Mouse (Mus musculus): ENCODE results near the gene Ttc7.

Gene Ttc7

GRCm38 (mm10) chr17:87282007-87282705, 530 bp upstream of the Ttc7 start:
- TF ChIP-seq GATA4 (IDR thresholded peaks at IDR 0.05; ENCODE audit: insufficient replicate concordance, low read length) = peak; percentile 8; the same call in 1 of the 2 replicates

- no peak for TF ChIP-seq GATA4 (IDR thresholded peaks at IDR 0.05; ENCODE audit: insufficient replicate concordance, low read length)
Measured at GRCm38 (mm10) chr17:87283055-87283754, 519 bp downstream of the Ttc7 start.

- TF ChIP-seq GATA4 (IDR thresholded peaks at IDR 0.05; ENCODE audit: insufficient replicate concordance, low read length) = no peak
Measured at GRCm38 (mm10) chr17:87283755-87284481, 1.2 kb downstream of the Ttc7 start.

GRCm38 (mm10) chr17:87284482-87285040, 1.9 kb downstream of the Ttc7 start:
- no peak for TF ChIP-seq GATA4 (IDR thresholded peaks at IDR 0.05; ENCODE audit: insufficient replicate concordance, low read length)

GRCm38 (mm10) chr17:87285731-87286465, 3.2 kb downstream of the Ttc7 start:
- no peak for TF ChIP-seq GATA4 (IDR thresholded peaks at IDR 0.05; ENCODE audit: insufficient replicate concordance, low read length)

GRCm38 (mm10) chr17:87286481-87287143, 3.9 kb downstream of the Ttc7 start:
- TF ChIP-seq GATA4 (IDR thresholded peaks at IDR 0.05; ENCODE audit: insufficient replicate concordance, low read length) = no peak

GRCm38 (mm10) chr17:87287197-87287777, 4.6 kb downstream of the Ttc7 start:
- TF ChIP-seq GATA4 (IDR thresholded peaks at IDR 0.05; ENCODE audit: insufficient replicate concordance, low read length) = no peak

GRCm38 (mm10) chr17:87288131-87288530, 5.4 kb downstream of the Ttc7 start:
- no peak for TF ChIP-seq GATA4 (IDR thresholded peaks at IDR 0.05; ENCODE audit: insufficient replicate concordance, low read length)

GRCm38 (mm10) chr17:87289367-87289766, 6.7 kb downstream of the Ttc7 start:
- no peak for TF ChIP-seq GATA4 (IDR thresholded peaks at IDR 0.05; ENCODE audit: insufficient replicate concordance, low read length)

- TF ChIP-seq GATA4 (IDR thresholded peaks at IDR 0.05; ENCODE audit: insufficient replicate concordance, low read length) = peak; percentile 33; the same call in 1 of the 2 replicates
Measured at GRCm38 (mm10) chr17:87291037-87291436, 8.4 kb downstream of the Ttc7 start.

GRCm38 (mm10) chr17:87291782-87292181, 9.1 kb downstream of the Ttc7 start:
- TF ChIP-seq GATA4 (IDR thresholded peaks at IDR 0.05; ENCODE audit: insufficient replicate concordance, low read length) = no peak

GRCm38 (mm10) chr17:87293125-87293524, 10.4 kb downstream of the Ttc7 start:
- no peak for TF ChIP-seq GATA4 (IDR thresholded peaks at IDR 0.05; ENCODE audit: insufficient replicate concordance, low read length)

GRCm38 (mm10) chr17:87295738-87296137, 13.1 kb downstream of the Ttc7 start:
- no peak for TF ChIP-seq GATA4 (IDR thresholded peaks at IDR 0.05; ENCODE audit: insufficient replicate concordance, low read length)

- no peak; the same call in 1 of the 2 replicates for TF ChIP-seq GATA4 (IDR thresholded peaks at IDR 0.05; ENCODE audit: insufficient replicate concordance, low read length)
Measured at GRCm38 (mm10) chr17:87298944-87299343, 16.3 kb downstream of the Ttc7 start.
